Comparison of ENCODE assay signal across 19 mouse cellular contexts in the genomic region with DNA sequence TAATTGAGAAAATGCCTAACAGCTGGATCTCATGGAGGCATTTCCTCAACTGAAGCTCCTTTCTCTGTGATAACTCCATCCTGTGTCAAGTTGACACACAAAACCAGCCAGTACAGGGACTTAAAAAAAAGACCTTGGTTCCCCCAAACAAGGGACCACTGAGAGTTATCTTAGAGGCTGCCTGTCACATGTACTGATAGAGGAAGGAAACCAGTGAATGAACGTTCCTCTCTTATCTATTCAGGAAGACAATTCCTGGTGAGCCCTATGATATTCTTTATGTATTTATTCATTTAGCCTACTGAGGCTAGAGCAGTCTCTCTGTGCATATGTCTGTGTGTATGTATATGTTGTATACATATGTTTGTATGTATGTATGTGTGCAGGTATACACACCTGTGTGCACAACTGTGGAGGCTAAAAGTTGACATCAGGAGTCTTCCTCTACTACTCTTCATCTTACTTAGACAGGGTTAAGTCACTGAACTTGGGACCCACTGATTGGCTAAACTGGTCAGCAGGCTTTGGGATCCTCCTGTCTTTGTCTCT. TPM values are rescaled to one million over a fixed set of nuclear protein-coding genes. Genes with fewer than 3 reads are reported as not detected.
DNase-seq lines count a peak whose midpoint lies in the region; ATAC-seq and TF ChIP-seq lines count a peak whose summit lies in the region.
"Had no signal": no experiment of that assay in that cellular context is flagged by ENCODE, and none has a peak within 500 bp of the region (broad histone marks: within the 10 kb centered on the region; RNA-seq: fewer than 3 reads in every experiment).

No protein-coding gene starts in this region.

- peak overlapping the region; percentile 95 for H3K27ac ChIP-seq in MEL (ENCODE audit: control insufficient read depth, low read depth, low read length)
- H3K27ac ChIP-seq in liver, embryonic 13.5 days: no peak overlapping the region
- peak overlapping the region; percentile 99 for H3K27ac ChIP-seq in macrophage
- no peak overlapping the region for H3K27ac ChIP-seq in forebrain, embryonic 11.5 days (ENCODE audit: low read depth, low read length)
- H3K27ac ChIP-seq: embryonic facial prominence, embryonic 10.5 days; forebrain, embryonic 15.5 days; heart, embryonic 13.5 days had no signal

- peak overlapping the region; percentile 15; the same call in 1 of the 2 replicates for H3K9ac ChIP-seq in MEL (ENCODE audit: control insufficient read depth, low read depth, low read length, poor library complexity, severe bottlenecking)
- H3K9ac ChIP-seq in liver, embryonic 13.5 days: no peak overlapping the region
- no peak overlapping the region for H3K9ac ChIP-seq in forebrain, embryonic 11.5 days (ENCODE audit: low read length)
- H3K9ac ChIP-seq: forebrain, embryonic 15.5 days; heart, embryonic 13.5 days had no signal

- no peak for TF ChIP-seq RAD21 in MEL (IDR thresholded peaks at IDR 0.05; ENCODE audit: low read depth, low read length)

- ATAC-seq in liver, embryonic 13.5 days (ENCODE audit: low read depth): peak; percentile 65
- ATAC-seq in forebrain, embryonic 11.5 days (replicated peaks; ENCODE audit: low FRiP score): no peak
- ATAC-seq: activated CD4-positive, CD25-positive, alpha-beta regulatory T cell, adult 4 months; forebrain, embryonic 15.5 days; hindbrain, embryonic 16.5 days; Patski had no signal

- DNase-seq in 416B (ENCODE audit: low read depth): peak; percentile 92
- peak; percentile 87 for DNase-seq in MEL (ENCODE audit: low read depth, low spot score)
- DNase-seq in liver, embryonic 13.5 days: no peak
- no peak for DNase-seq in thymus, postnatal 25 days
- no peak for DNase-seq in spleen, postnatal 4 days (ENCODE audit: low spot score in 2 of 2)
- DNase-seq in forebrain, embryonic 11.5 days (ENCODE audit: low spot score): no peak
- DNase-seq: adrenal gland, postnatal 14 days; cerebellum, adult 2 months; cerebellum, postnatal 25 days; gastrocnemius, postnatal 36 days; heart, adult 11 months; heart, postnatal 36 days had no signal

- peaks cover 30 to 48% of the 10 kb centered on the region in 2 experiments for H3K4me1 ChIP-seq in MEL (ENCODE audit: control insufficient read depth in 1 of 2, insufficient read depth in 2 of 2, low read length in 2 of 2)
- peaks cover 19% of the 10 kb centered on the region for H3K4me1 ChIP-seq in liver, embryonic 13.5 days (replicated peaks)
- H3K4me1 ChIP-seq in forebrain, embryonic 11.5 days (replicated peaks; ENCODE audit: control insufficient read depth, insufficient read depth, low read length): no peaks in the 10 kb centered on the region
- H3K4me1 ChIP-seq: forebrain, embryonic 15.5 days; heart, embryonic 13.5 days had no signal

- H3K36me3 ChIP-seq in MEL (ENCODE audit: control insufficient read depth in 1 of 2, insufficient read depth in 2 of 2, low read length in 2 of 2) (peaks cover 0 to 33% of the 10 kb centered on the region in 2 experiments; a peak in 2 of 4 replicates), macrophage (ENCODE audit: inconsistent target) (no peaks in the 10 kb centered on the region)
- H3K36me3 ChIP-seq in liver, embryonic 13.5 days: no peaks in the 10 kb centered on the region
- no peaks in the 10 kb centered on the region for H3K36me3 ChIP-seq in forebrain, embryonic 11.5 days (ENCODE audit: control insufficient read depth, insufficient read depth, low read length)
- H3K36me3 ChIP-seq: embryonic facial prominence, embryonic 10.5 days; forebrain, embryonic 15.5 days; heart, embryonic 13.5 days had no signal

- TF ChIP-seq EP300 in MEL (IDR thresholded peaks at IDR 0.05; ENCODE audit: low read depth in 1 of 2, low read length in 2 of 2): peak; percentile 95 to 96

- H3K4me2 ChIP-seq in liver, embryonic 13.5 days: no peak overlapping the region
- no peak overlapping the region for H3K4me2 ChIP-seq in forebrain, embryonic 11.5 days (ENCODE audit: low read depth, low read length, severe bottlenecking)
- H3K4me2 ChIP-seq: forebrain, embryonic 15.5 days; heart, embryonic 13.5 days had no signal

- TF ChIP-seq CTCF in MEL (IDR thresholded peaks at IDR 0.05 in 2 of 3, conservative IDR thresholded peaks at IDR 0.05 in 1 of 3; ENCODE audit: control insufficient read depth in 1 of 3, insufficient read depth in 1 of 3, low read depth in 2 of 3, low read length in 3 of 3, poor library complexity in 1 of 3, severe bottlenecking in 1 of 3): no peak

- H3K9me3 ChIP-seq in MEL (replicated peaks; ENCODE audit: insufficient read depth, low read length): no peaks in the 10 kb centered on the region
- H3K9me3 ChIP-seq in liver, embryonic 13.5 days (replicated peaks): no peaks in the 10 kb centered on the region
- H3K9me3 ChIP-seq in forebrain, embryonic 11.5 days (ENCODE audit: control insufficient read depth, low read length): no peaks in the 10 kb centered on the region
- H3K9me3 ChIP-seq: embryonic facial prominence, embryonic 10.5 days; forebrain, embryonic 15.5 days; heart, embryonic 13.5 days had no signal

- TF ChIP-seq POLR2A in MEL (IDR thresholded peaks at IDR 0.05; ENCODE audit: control insufficient read depth in 1 of 2, insufficient read depth in 1 of 2, low read depth in 1 of 2, low read length in 2 of 2, poor library complexity in 1 of 2): peak in 1 of 2 experiments; percentile 1; a peak in 1 of 4 replicates

- 6% methylated on average over 1 of the region's 1 CpGs for WGBS in liver, embryonic 13.5 days (ENCODE audit: insufficient replicate concordance)
- WGBS in macrophage (ENCODE audit: missing documents): 25% methylated on average over 1 of the region's 1 CpGs
- 74% methylated on average over 1 of the region's 1 CpGs for WGBS in forebrain, embryonic 11.5 days

- H3K4me3 ChIP-seq in MEL (ENCODE audit: control insufficient read depth in 1 of 2, insufficient read depth in 1 of 2, low read depth in 2 of 2, low read length in 2 of 2) (peak overlapping the region in 1 of 2 experiments; percentile 2; a peak in 1 of 4 replicates), macrophage (ENCODE audit: inconsistent target) (no peak overlapping the region)
- H3K4me3 ChIP-seq in liver, embryonic 13.5 days (replicated peaks): no peak overlapping the region
- H3K4me3 ChIP-seq in forebrain, embryonic 11.5 days (ENCODE audit: low read depth, low read length): no peak overlapping the region
- H3K4me3 ChIP-seq: embryonic facial prominence, embryonic 10.5 days; forebrain, embryonic 15.5 days; heart, embryonic 13.5 days had no signal

- H3K79me2 ChIP-seq in MEL (ENCODE audit: control insufficient read depth, insufficient read depth, low read length, poor library complexity) (peaks cover 1% of the 10 kb centered on the region; the same call in 1 of the 2 replicates), macrophage (ENCODE audit: inconsistent target) (peaks cover 74% of the 10 kb centered on the region)

- H3K27me3 ChIP-seq in MEL (ENCODE audit: control insufficient read depth in 1 of 2, insufficient read depth in 2 of 2, low read length in 2 of 2): no peaks in the 10 kb centered on the region
- H3K27me3 ChIP-seq in liver, embryonic 13.5 days: no peaks in the 10 kb centered on the region
- H3K27me3 ChIP-seq in forebrain, embryonic 11.5 days (ENCODE audit: control insufficient read depth, insufficient read depth, low read length): no peaks in the 10 kb centered on the region
- H3K27me3 ChIP-seq: forebrain, embryonic 15.5 days; heart, embryonic 13.5 days; Patski had no signal

TF ChIP-seq in MEL, 35 proteins besides CTCF, POLR2A, EP300 and RAD21 (continues in another document):
- TF ChIP-seq E2F4 (IDR thresholded peaks at IDR 0.05; ENCODE audit: borderline replicate concordance, low read depth, low read length): no peak
- TF ChIP-seq ELF1 (IDR thresholded peaks at IDR 0.05; ENCODE audit: low read depth, low read length): peak; percentile 90
- TF ChIP-seq SMC3 (IDR thresholded peaks at IDR 0.05; ENCODE audit: low read depth, low read length): no peak
- TF ChIP-seq MAZ (IDR thresholded peaks at IDR 0.05; ENCODE audit: low read depth, low read length): no peak
- TF ChIP-seq ZC3H11A (IDR thresholded peaks at IDR 0.05; ENCODE audit: low read depth, low read length): no peak
- TF ChIP-seq MXI1 (IDR thresholded peaks at IDR 0.05; ENCODE audit: low read depth, low read length): no peak; the same call in 1 of the 2 replicates
- TF ChIP-seq USF2 (IDR thresholded peaks at IDR 0.05; ENCODE audit: borderline replicate concordance in 1 of 2, insufficient read depth in 1 of 2, low read depth in 1 of 2, low read length in 2 of 2): no peak
- peak; percentile 89 for TF ChIP-seq TCF12 (IDR thresholded peaks at IDR 0.05; ENCODE audit: low read depth, low read length)
- peak; percentile 80 for TF ChIP-seq USF1 (IDR thresholded peaks at IDR 0.05; ENCODE audit: low read depth, low read length)
- no peak for TF ChIP-seq MEF2A (IDR thresholded peaks at IDR 0.05; ENCODE audit: extremely low read depth, insufficient replicate concordance, low read depth, low read length, poor library complexity, severe bottlenecking)
- TF ChIP-seq POLR2AphosphoS2 (IDR thresholded peaks at IDR 0.05; ENCODE audit: low read length): no peak
- peak; percentile 78 for TF ChIP-seq RCOR1 (IDR thresholded peaks at IDR 0.05; ENCODE audit: low read depth, low read length)
- no peak for TF ChIP-seq CHD1 (IDR thresholded peaks at IDR 0.05; ENCODE audit: low read depth, low read length)
- peak; percentile 91 for TF ChIP-seq MYC (IDR thresholded peaks at IDR 0.05; ENCODE audit: low read depth, low read length)
- TF ChIP-seq CHD2 (IDR thresholded peaks at IDR 0.05; ENCODE audit: low read length): no peak; the same call in 1 of the 2 replicates
- TF ChIP-seq MAFK (IDR thresholded peaks at IDR 0.05; ENCODE audit: borderline replicate concordance, low read depth, low read length): no peak; the same call in 1 of the 2 replicates
- TF ChIP-seq TAL1 (IDR thresholded peaks at IDR 0.05; ENCODE audit: low read length): peak; percentile 31; the same call in 1 of the 2 replicates
- no peak for TF ChIP-seq GABPA (IDR thresholded peaks at IDR 0.05; ENCODE audit: low read depth, low read length)
- peak; percentile 65; the same call in 1 of the 2 replicates for TF ChIP-seq BHLHE40 (IDR thresholded peaks at IDR 0.05; ENCODE audit: borderline replicate concordance, low read depth, low read length)

RNA-seq across cellular contexts. Expression of a gene that starts 39.7 kb away (rescaled TPM):
- 44.8 and 65.7 TPM in 2 replicates for total RNA-seq in MEL (2012; rRNA removed)
- polyA plus RNA-seq in MEL (2012; ENCODE audit: insufficient read depth in 1 of 2, insufficient read length in 2 of 2, low read depth in 1 of 2, low replicate concordance in 2 of 2, missing spikeins in 1 of 2): 10 to 100 TPM; 26.2 to 33.4 TPM
- polyA plus RNA-seq in liver, embryonic 13.5 days (2015; fragmentation: Nextera tagmentation; extraction: Ambion mirVana): 7.6 and 9.3 TPM in 2 replicates
- total RNA-seq in macrophage (2018; cell fraction: chromatin; rRNA removed): 1,000 to 10,000 TPM in 13 of 26 experiments, 100 to 1,000 TPM in 13; 377 to 2,472 (median 952) TPM
- 100 to 1,000 TPM; 337 to 883 (median 545) TPM for total RNA-seq in macrophage (2018; cell fraction: cytosol; rRNA removed)
- total RNA-seq in macrophage (2018; cell fraction: nucleus; rRNA removed): 1,000 to 10,000 TPM in 9 of 26 experiments, 100 to 1,000 TPM in 17; 456 to 1,463 (median 788) TPM
- polyA plus RNA-seq in macrophage (2018): 244 to 329 TPM (median 315 TPM) in 3 replicates
- polyA plus RNA-seq in forebrain, embryonic 11.5 days (2014; fragmentation: Nextera tagmentation; extraction: Ambion mirVana): 11.9 and 14.4 TPM in 2 replicates

Comparison
In these comparisons a context has a peak if more than half of its experiments do, and no peak if none do; other contexts are left out.
1. DNase-seq: peak in 416B (single experiment) and MEL (single experiment); none in liver, embryonic 13.5 days (single experiment), thymus, postnatal 25 days (single experiment), spleen, postnatal 4 days (0 of 2) and forebrain, embryonic 11.5 days (single experiment).
2. H3K27ac ChIP-seq: peak in MEL (single experiment) and macrophage (single experiment); none in liver, embryonic 13.5 days (single experiment) and forebrain, embryonic 11.5 days (single experiment).